Mouse (Mus musculus) hindbrain, postnatal 0 days (tissue): ENCODE results near the gene Ttc13. TPM values are rescaled to one million over a fixed set of nuclear protein-coding genes. Genes with fewer than 3 reads are reported as not detected.

ENCODE experiments used
- ATAC-seq: fragments of 200-750 bp; cut with Nextera tagmentation; 2 replicates; pipeline ENCODE4 v1.8.0; 2017; ENCODE audit warnings: mild to moderate bottlenecking, moderate TSS enrichment, moderate library complexity
- DNase-seq: peaks from one replicate; pipeline ENCODE4 v3.0.0-alpha.2; 2015; ENCODE audit warnings: low spot score
- H3K27ac ChIP-seq: fragments of 300-500 bp; sonication (generic); 2 replicates; pipeline ENCODE4 v1.5.1; 2014; ENCODE audit warnings: mild to moderate bottlenecking
- H3K27me3 ChIP-seq: fragments of 300-500 bp; sonication (generic); 2 replicates; pipeline ENCODE4 v1.6.1; 2014; ENCODE audit warnings: low read length, mixed read lengths; ENCODE audit not compliant: insufficient read depth
- H3K36me3 ChIP-seq: fragments of 300-500 bp; sonication (generic); 2 replicates; pipeline ENCODE4 v1.6.1; 2014; ENCODE audit warnings: low read length, mixed read lengths; ENCODE audit not compliant: insufficient read depth
- H3K4me1 ChIP-seq: fragments of 300-500 bp; sonication (generic); 2 replicates; pipeline ENCODE4 v1.6.1; 2014; ENCODE audit warnings: antibody characterized with exemption, low read length, mixed read lengths; ENCODE audit not compliant: insufficient read depth
- H3K4me2 ChIP-seq: fragments of 300-500 bp; sonication (generic); 2 replicates; pipeline ENCODE4 v1.6.1; 2014; ENCODE audit warnings: low read depth, mild to moderate bottlenecking, low read length, moderate library complexity, mixed read lengths
- H3K4me3 ChIP-seq: fragments of 300-500 bp; sonication (generic); 2 replicates; pipeline ENCODE4 v1.5.1; 2014; ENCODE audit warnings: low read length
- H3K9ac ChIP-seq: fragments of 300-500 bp; sonication (generic); replicated peaks from 2 replicates; pipeline ENCODE4 v1.6.1; 2014; ENCODE audit warnings: mild to moderate bottlenecking, low read length, moderate library complexity, mixed read lengths
- H3K9me3 ChIP-seq: fragments of 300-500 bp; sonication (generic); 2 replicates; pipeline ENCODE4 v1.6.1; 2016; ENCODE audit warnings: low read length, mixed read lengths
- CTCF ChIP-seq: IDR thresholded peaks from 2 replicates; pipeline ENCODE4 v1.5.1; 2016; ENCODE audit warnings: antibody characterized with exemption, control low read depth, low read depth
- WGBS: fragments of 180-500 bp; shearing (Covaris S2); extraction: QIAGEN DNeasy Blood & Tissue Kit; methylation state at CpG from one replicate; pipeline ENCODE4 v1.1.7; 2014; 5-methylcytosine and 5-hydroxymethylcytosine counted together
- polyA plus RNA-seq: library from polyadenylated mRNA; unstranded; fragments of >200 nt; fragmentation: Nextera tagmentation; extraction: Ambion mirVana; gene quantifications from 2 replicates; pipeline ENCODE4 v1.2.1, GENCODE M21; 2015
- total RNA-seq: library from RNA; depleted of rRNA; stranded (reverse); fragments of >200 nt; gene quantifications from 2 replicates; pipeline ENCODE4 v1.2.3, GENCODE M21; 2014

Gene Ttc13
- total and polyA plus RNA-seq, 2 experiments from 2014 or later = 58.6 to 64.2 TPM

- no peak overlapping the region for H3K9ac ChIP-seq
- no peaks in the 10 kb centered on the region for H3K4me1 ChIP-seq
- peaks cover 40% of the 10 kb centered on the region for H3K36me3 ChIP-seq
- no peak for TF ChIP-seq CTCF
- WGBS = 71% methylated on average over 3 of the region's 3 CpGs
- H3K4me2 ChIP-seq = no peak overlapping the region
- H3K9me3 ChIP-seq = no peaks in the 10 kb centered on the region
- ATAC-seq (no peak), DNase-seq (no peak)
- H3K27me3 ChIP-seq = no peaks in the 10 kb centered on the region
- H3K4me3 ChIP-seq = no peak overlapping the region
- H3K27ac ChIP-seq = no peak overlapping the region
These were observed 13.7 kb upstream of the Ttc13 start for GRCm38 (mm10) chr8:124735371-124735911.

DNA sequence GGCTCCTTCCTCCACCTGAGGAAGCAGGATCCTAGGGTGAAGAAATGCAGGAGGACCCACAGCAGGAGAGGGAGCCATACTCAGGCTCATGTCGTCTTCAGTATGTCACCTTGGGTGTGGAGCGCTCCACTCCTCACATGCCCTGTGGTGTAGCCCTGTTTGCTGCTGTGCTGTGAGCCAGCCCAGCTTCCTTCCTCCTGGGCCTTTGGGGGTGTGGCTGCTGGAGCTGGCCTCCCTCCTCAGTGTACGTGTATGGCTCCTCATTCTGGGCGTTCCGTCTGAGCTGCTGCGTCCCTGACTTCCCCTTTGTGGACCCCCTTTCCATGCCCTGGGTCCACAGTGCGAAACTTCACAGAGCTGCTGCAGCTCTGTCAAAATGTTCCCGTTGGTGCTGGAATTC lies 11.0 kb upstream of the Ttc13 start:
- H3K9me3 ChIP-seq = no peaks in the 10 kb centered on the region
- 92% methylated on average over 8 of the region's 8 CpGs for WGBS
- no peak overlapping the region for H3K9ac ChIP-seq
- DNase-seq (no peak), ATAC-seq (peak; percentile 19; the same call in 1 of the 2 replicates)
- H3K4me1 ChIP-seq = no peaks in the 10 kb centered on the region
- no peak overlapping the region for H3K27ac ChIP-seq
- no peak for TF ChIP-seq CTCF
- peaks cover 63% of the 10 kb centered on the region for H3K36me3 ChIP-seq
- no peak overlapping the region for H3K4me2 ChIP-seq
- no peaks in the 10 kb centered on the region for H3K27me3 ChIP-seq
- no peak overlapping the region for H3K4me3 ChIP-seq

DNA sequence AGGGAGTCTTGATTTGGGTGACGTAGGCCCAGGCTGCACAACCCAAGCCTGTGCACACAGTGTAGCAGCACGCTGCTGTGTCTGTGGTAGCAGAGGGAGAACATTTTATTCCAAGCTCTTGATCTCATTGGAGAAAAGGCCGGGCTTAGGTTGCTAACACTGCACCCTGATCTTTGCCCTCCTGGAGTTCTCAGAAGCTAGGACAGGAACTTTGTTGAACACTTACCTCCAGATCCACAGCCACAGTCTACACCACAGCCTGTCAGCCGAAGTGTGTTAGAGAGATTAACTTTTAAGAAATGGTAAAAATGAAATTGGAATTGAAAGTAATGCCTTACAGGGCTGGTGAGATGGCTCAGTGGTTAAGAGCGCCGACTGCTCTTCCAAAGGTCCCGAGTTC lies 2.5 kb upstream of the Ttc13 start:
- no peak overlapping the region for H3K4me3 ChIP-seq
- no peaks in the 10 kb centered on the region for H3K9me3 ChIP-seq
- peaks cover 23% of the 10 kb centered on the region; the same call in 1 of the 2 replicates for H3K36me3 ChIP-seq
- no peaks in the 10 kb centered on the region for H3K27me3 ChIP-seq
- H3K27ac ChIP-seq = no peak overlapping the region
- H3K4me1 ChIP-seq = peaks cover 16% of the 10 kb centered on the region
- no peak for ATAC-seq
- WGBS = 96% methylated on average over 7 of the region's 7 CpGs
- TF ChIP-seq CTCF = no peak
- DNase-seq = no peak
- H3K9ac ChIP-seq = no peak overlapping the region
- H3K4me2 ChIP-seq = no peak overlapping the region

GRCm38 (mm10) chr8:124720938-124721861 lies 583 bp downstream of the Ttc13 start:
- no peak for DNase-seq
- no peak for TF ChIP-seq CTCF
- 3% methylated on average over 27 of the region's 31 CpGs for WGBS
- Histone ChIP-seq H3K9me3 (no peaks in the 10 kb centered on the region), H3K27ac (peak overlapping the region; percentile 77), H3K27me3 (no peaks in the 10 kb centered on the region), H3K9ac (peak overlapping the region; percentile 86), H3K4me3 (peak overlapping the region; percentile 82), H3K4me2 (peak overlapping the region; percentile 92), H3K36me3 (peaks cover 3% of the 10 kb centered on the region; the same call in 1 of the 2 replicates), H3K4me1 (peaks cover 16% of the 10 kb centered on the region)
- ATAC-seq = peak; percentile 61

GRCm38 (mm10) chr8:124720133-124720532 lies 1.6 kb downstream of the Ttc13 start:
- H3K9ac ChIP-seq = no peak overlapping the region
- ATAC-seq = no peak
- no peaks in the 10 kb centered on the region for H3K9me3 ChIP-seq
- H3K4me3 ChIP-seq = no peak overlapping the region
- DNase-seq = no peak
- no peak overlapping the region for H3K4me2 ChIP-seq
- 82% methylated on average over 7 of the region's 7 CpGs for WGBS
- no peak overlapping the region for H3K27ac ChIP-seq
- TF ChIP-seq CTCF = peak; percentile 49; the same call in 1 of the 2 replicates
- no peaks in the 10 kb centered on the region for H3K27me3 ChIP-seq
- no peaks in the 10 kb centered on the region; the same call in 1 of the 2 replicates for H3K36me3 ChIP-seq
- peaks cover 16% of the 10 kb centered on the region for H3K4me1 ChIP-seq

GRCm38 (mm10) chr8:124715736-124716135 lies 6.0 kb downstream of the Ttc13 start:
- H3K9me3 ChIP-seq = no peaks in the 10 kb centered on the region
- peaks cover 29% of the 10 kb centered on the region for H3K36me3 ChIP-seq
- peaks cover under 1% of the 10 kb centered on the region for H3K4me1 ChIP-seq
- no peak overlapping the region for H3K4me2 ChIP-seq
- DNase-seq (no peak), ATAC-seq (peak; percentile 10; the same call in 1 of the 2 replicates)
- H3K27me3 ChIP-seq = no peaks in the 10 kb centered on the region
- 88% methylated on average over 8 of the region's 8 CpGs for WGBS
- H3K27ac ChIP-seq = no peak overlapping the region
- H3K4me3 ChIP-seq = no peak overlapping the region
- no peak overlapping the region for H3K9ac ChIP-seq
- no peak for TF ChIP-seq CTCF
